Mouse (Mus musculus) cerebellum, adult 2 months (tissue): ENCODE data around the gene Mybpc2.

Experiments
- CTCF ChIP-seq: fragments of 200-500 bp; IDR thresholded peaks from 2 replicates; pipeline ENCODE4 v1.5.1; 2011; ENCODE audit warnings: low read depth, mild to moderate bottlenecking, control low read depth, low read length, moderate library complexity, borderline replicate concordance; ENCODE audit not compliant: insufficient read depth
- POLR2A ChIP-seq: fragments of 200-500 bp; IDR thresholded peaks from 2 replicates; pipeline ENCODE4 v1.6.1; 2011; ENCODE audit warnings: low read length, control low read depth, borderline replicate concordance; ENCODE audit not compliant: insufficient read depth

GRCm38 (mm10) chr7:44550409-44550678 lies 25.9 kb upstream of the Mybpc2 start:
- TF ChIP-seq CTCF (no peak), POLR2A (no peak)
